Mouse (Mus musculus): ENCODE data around the gene Mindy3. TPM values are rescaled to one million over a fixed set of nuclear protein-coding genes. Genes with fewer than 3 reads are reported as not detected.

Gene Mindy3
- total RNA-seq, 2 experiments from 2014 or later = 95.2 to 97.0 TPM

DNA sequence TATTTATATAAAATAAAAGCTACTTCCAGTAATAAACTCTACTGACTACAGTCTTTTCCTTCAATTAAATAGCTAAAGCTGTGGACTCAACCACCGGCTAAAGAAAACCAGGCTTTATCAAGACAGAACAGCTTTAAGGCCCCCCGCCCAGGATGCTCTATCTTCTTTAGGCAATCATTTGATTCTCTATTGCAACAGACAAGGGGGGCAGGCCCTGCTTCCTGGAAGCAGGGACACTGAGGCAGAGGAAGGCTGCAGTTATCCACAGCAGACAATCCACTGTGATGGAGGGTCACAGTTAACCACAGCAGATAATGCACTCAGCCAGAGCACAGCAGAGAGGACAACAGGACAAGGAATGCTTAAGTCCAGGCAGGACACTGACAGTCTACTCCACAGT lies 46.4 kb downstream of the Mindy3 start:
- no peak for DNase-seq (ENCODE audit: low spot score in 2 of 2)

DNA sequence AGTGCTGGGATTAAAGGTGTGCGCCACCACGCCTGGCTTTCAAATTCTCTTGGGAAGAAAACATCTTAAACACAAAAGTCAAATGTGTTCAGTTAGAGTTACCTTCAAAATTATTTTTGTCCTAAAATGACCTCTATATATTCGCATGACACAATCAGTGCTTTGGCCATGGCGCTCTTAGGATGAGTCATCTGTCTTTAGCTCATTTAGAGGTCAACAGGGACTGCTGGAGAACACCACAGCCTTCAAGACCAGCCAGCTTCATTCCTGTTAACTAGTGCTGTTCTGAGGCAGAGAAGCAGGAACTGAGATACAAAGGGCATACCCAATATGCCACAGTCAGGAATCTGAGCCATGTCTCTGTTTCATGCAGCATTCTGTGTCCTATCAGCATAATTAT lies 47.9 kb downstream of the Mindy3 start:
- no peak for DNase-seq (ENCODE audit: low spot score in 2 of 2)

DNA sequence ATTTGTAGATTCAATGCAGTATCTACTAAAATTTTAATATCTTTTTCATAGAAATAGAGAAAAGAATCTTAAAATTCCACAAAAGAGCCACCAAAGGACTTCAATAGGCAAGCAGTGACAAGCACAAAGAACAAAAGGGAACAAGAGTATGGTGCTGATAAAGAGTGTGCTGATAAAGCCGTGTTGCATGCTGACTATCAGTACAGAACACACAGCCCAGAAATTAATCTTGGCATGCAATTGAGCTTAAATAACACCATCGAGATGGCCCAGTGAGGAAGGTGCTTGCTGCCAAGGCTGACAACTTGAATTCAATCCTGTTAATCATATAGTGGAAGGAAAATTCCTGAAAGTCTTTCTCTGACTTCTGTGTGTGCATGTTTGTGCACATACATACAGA lies 50.8 kb downstream of the Mindy3 start:
- no peak for DNase-seq (ENCODE audit: low spot score in 2 of 2)

DNA sequence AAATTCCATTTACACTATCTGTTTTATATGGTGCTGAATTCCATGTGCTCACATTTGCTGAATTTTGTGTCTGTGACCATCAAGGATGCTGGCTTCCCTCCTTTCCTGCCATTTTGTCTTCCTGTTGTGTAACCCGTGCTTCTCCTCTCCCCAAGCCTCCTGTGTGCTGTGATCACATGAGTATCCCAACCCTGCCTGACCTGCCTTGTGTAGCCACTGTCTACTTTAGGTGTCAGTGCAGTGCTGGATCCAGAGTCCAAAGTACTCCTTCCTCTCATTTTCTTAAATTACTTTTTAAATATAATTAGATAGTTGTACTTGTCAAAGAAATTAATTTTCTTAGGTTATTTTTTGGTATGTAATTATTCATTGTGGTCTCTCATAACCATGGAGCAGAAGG lies 51.3 kb downstream of the Mindy3 start:
- no peak for DNase-seq (ENCODE audit: low spot score in 2 of 2)

- DNase-seq (ENCODE audit: low spot score in 2 of 2) = no peak
Observed at GRCm38 (mm10) chr2:12361310-12361709, 58.0 kb downstream of the Mindy3 start.

DNA sequence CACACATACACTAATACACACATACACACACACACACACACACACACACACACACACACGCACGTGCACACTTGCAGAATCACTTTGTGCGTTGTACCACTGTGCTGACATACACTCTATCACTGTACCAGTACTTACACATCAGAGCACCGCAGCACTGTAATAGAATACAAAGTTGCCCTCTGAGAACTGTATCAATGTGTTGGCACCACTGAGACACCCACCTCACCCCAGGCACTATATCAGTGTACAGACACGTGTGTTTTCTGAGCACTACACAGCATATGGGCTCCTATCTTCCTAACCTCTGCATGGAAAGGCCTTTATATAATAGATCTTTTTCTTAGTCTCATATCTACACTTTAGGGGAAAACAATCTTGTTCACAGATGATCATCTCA lies 64.4 kb downstream of the Mindy3 start:
- no peak for DNase-seq (ENCODE audit: low spot score in 2 of 2)

DNA sequence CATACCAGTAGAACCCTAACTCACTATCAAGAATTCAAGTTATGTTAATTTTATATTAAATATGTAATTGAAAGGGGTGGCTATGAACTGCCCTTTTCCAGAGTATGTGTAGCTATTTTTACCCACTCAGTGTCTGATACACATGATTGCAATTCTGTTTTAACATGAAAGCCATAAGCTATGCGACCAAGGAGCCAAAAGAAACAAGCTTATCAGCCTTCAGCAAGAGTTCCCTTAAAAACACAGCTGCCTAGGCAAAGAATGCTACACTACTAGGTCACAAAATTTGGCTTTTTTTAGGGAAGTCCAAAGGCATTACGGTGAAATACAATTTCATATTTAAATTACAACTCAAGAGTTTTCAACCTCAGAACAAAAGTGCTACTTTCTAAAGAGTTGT lies 70.4 kb downstream of the Mindy3 start:
- no peak for DNase-seq (ENCODE audit: low spot score in 2 of 2)

- peak; percentile 25 to 82 for DNase-seq (ENCODE audit: low spot score in 2 of 2)
Observed at GRCm38 (mm10) chr2:12331962-12332361, 87.3 kb downstream of the Mindy3 start.

GRCm38 (mm10) chr2:12329620-12330019 lies 89.7 kb downstream of the Mindy3 start:
- peak in 1 of 2 experiments; percentile 48 for DNase-seq (ENCODE audit: low spot score in 2 of 2)

GRCm38 (mm10) chr2:12329068-12329407 lies 90.2 kb downstream of the Mindy3 start:
- no peak for DNase-seq (ENCODE audit: low spot score in 2 of 2)

- no peak for DNase-seq (ENCODE audit: low spot score in 2 of 2)
Observed at GRCm38 (mm10) chr2:12328355-12329067, 90.8 kb downstream of the Mindy3 start.

DNA sequence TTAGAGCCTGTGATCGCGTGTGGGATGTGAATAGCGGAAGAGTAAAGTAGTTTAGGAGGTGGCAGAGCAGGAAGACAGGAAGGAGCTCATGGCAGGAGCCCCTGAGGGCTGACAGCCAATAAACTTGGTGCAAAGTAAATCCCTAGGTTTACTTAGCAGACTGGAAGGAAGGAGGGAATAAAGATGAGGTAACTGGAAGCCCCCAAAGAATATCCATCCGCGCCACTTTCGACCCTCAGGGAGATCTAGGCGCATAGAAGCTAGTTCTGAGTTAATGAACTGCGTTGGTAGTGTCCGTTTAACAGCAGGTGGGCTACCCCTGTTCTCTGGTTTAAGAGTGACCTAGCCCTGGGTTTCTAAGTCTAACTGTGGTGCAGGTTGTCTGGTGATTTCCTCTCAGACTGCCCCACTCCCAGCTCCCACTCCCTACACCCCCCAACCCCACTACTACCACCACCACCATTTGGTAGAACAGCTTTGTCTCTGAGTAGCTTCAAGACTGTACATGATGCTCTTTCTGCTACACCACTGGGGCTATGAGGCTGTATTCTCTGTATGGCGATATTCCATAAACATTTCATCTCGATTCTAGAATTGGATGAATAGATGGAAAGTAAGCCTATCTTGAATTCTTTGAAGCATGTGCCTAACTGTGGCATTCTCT lies 91.4 kb downstream of the Mindy3 start:
- no peak for DNase-seq (ENCODE audit: low spot score in 2 of 2)

DNA sequence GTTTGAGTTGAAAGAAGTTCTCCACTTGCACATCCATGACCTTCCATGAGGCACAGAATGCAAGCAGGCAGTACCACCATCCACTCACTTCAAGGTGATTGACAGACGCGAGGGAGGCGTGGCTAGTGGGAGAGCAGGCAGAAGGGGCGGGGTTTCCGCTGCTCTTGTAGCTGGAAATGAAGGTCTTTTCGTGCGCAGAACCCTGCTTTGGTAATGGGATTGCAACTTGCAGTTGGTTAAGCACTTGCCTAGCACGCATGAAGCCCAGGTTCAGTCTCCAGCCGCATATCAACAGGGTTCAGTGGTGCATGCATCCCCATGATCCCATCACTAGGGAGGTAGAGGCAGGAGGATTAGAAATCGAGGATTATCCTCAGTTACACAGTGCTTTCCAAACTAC lies 92.1 kb downstream of the Mindy3 start:
- no peak for DNase-seq (ENCODE audit: low spot score in 2 of 2)

- no peak for DNase-seq (ENCODE audit: low spot score in 2 of 2)
Observed at GRCm38 (mm10) chr2:12325868-12326267, 93.4 kb downstream of the Mindy3 start.

- DNase-seq (ENCODE audit: low spot score in 2 of 2) = peak; percentile 68 to 92
Observed at GRCm38 (mm10) chr2:12325417-12325816, 93.9 kb downstream of the Mindy3 start.

- DNase-seq (ENCODE audit: low spot score in 2 of 2) = no peak
Observed at GRCm38 (mm10) chr2:12320914-12321313, 98.4 kb downstream of the Mindy3 start.

- DNase-seq (ENCODE audit: low spot score in 2 of 2) = no peak
Observed at GRCm38 (mm10) chr2:12318715-12319114, 100.6 kb downstream of the Mindy3 start.

DNA sequence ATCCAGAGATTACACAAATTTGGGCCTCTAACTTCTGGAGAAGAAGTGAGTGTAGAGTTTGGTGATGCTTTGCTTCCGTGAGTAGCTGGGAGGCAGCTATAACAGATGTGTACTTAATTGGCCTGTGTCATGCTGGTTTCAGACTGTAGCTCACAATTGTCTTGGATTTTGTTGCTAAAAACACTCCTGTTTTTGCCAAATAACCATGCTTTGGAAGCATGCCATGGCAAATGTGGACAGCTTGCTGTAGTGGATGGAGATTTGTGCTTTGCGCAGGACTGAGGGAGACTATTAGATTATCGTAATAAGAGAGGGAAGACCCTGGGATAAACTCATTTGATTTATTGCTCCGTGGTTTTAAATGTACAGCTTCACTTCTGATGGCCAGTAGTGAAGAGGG lies 101.2 kb downstream of the Mindy3 start:
- no peak for DNase-seq (ENCODE audit: low spot score in 2 of 2)

DNA sequence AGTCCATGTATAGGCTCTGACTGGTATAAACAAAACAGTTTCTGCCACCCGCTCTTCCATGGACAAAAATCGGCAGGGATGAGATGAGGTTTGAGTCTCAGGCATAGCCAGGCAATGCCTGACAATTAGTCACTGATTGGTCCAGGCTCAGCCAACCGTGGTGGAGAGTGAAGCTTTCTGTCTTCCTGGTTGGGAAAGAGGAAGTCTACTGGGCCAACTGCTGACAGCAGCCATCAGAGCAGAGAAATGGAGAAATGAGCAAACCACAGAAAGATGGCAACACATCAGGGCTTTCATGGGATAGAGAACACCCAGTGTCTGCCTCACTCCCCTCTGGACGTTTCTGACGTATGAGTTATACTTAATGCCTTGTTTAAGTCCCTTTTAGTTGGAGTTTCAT lies 101.9 kb downstream of the Mindy3 start:
- no peak for DNase-seq (ENCODE audit: low spot score in 2 of 2)

- DNase-seq (ENCODE audit: low spot score in 2 of 2) = no peak
Observed at GRCm38 (mm10) chr2:12316361-12316760, 102.9 kb downstream of the Mindy3 start.

- no peak for DNase-seq (ENCODE audit: low spot score in 2 of 2)
Observed at GRCm38 (mm10) chr2:12314028-12314427, 105.2 kb downstream of the Mindy3 start.

DNA sequence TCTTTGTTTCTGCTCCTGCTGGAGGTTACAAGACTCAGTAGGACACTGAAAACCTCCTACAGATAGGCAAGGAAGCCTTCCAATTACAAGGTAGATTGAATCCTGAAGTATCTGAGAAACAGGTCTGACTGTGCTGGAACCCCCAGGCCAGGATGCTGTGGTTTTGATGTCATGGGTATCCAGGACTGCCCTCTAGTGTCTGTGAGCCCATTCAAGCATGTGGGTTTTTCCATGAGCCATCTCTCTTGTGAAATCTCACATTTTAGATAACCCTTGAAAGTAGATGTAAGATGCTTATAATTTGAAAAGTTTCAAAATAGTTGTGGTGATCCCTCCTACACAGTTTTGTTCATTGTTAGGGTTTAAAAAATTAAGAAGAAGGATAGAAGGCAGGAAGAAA lies 110.8 kb downstream of the Mindy3 start:
- no peak for DNase-seq (ENCODE audit: low spot score in 2 of 2)

GRCm38 (mm10) chr2:12307311-12307710 lies 112.0 kb downstream of the Mindy3 start:
- DNase-seq (ENCODE audit: low spot score in 2 of 2) = no peak

Measured in layer of hippocampus, adult 18-20 months (tissue).